Mouse (Mus musculus) forebrain, embryonic 11.5 days (tissue): ENCODE measurements around the gene Ankrd13b. TPM values are rescaled to one million over a fixed set of nuclear protein-coding genes. Genes with fewer than 3 reads are reported as not detected.

Source experiments
- ATAC-seq: fragments of 200-750 bp; cut with Nextera tagmentation; replicated peaks from 2 replicates; pipeline ENCODE4 v1.8.0; 2017; ENCODE audit warnings: moderate TSS enrichment; ENCODE audit not compliant: low FRiP score
- DNase-seq: peaks from one replicate; pipeline ENCODE4 v3.0.0-alpha.2; 2017; ENCODE audit warnings: low spot score
- H3K27ac ChIP-seq: fragments of 300-500 bp; sonication (generic); 2 replicates; pipeline ENCODE4 v1.5.1; 2014; ENCODE audit warnings: low read depth, low read length
- H3K27me3 ChIP-seq: fragments of 300-500 bp; sonication (generic); 2 replicates; pipeline ENCODE4 v1.6.1; 2014; ENCODE audit warnings: mild to moderate bottlenecking, low read length, mixed read lengths; ENCODE audit not compliant: control insufficient read depth, insufficient read depth
- H3K36me3 ChIP-seq: fragments of 300-500 bp; sonication (generic); 2 replicates; pipeline ENCODE4 v1.6.1; 2014; ENCODE audit warnings: mild to moderate bottlenecking, low read length, moderate library complexity, mixed read lengths; ENCODE audit not compliant: control insufficient read depth, insufficient read depth
- H3K4me1 ChIP-seq: fragments of 300-500 bp; sonication (generic); replicated peaks from 2 replicates; pipeline ENCODE4 v1.6.1; 2014; ENCODE audit warnings: low read length, mixed read lengths; ENCODE audit not compliant: control insufficient read depth, insufficient read depth
- H3K4me2 ChIP-seq: fragments of 300-500 bp; sonication (generic); 2 replicates; pipeline ENCODE4 v1.6.1; 2014; ENCODE audit warnings: low read depth, mild to moderate bottlenecking, low read length, moderate library complexity, mixed read lengths; ENCODE audit not compliant: severe bottlenecking
- H3K4me3 ChIP-seq: fragments of 300-500 bp; sonication (generic); 2 replicates; pipeline ENCODE4 v1.5.1; 2014; ENCODE audit warnings: low read depth, low read length
- H3K9ac ChIP-seq: fragments of 300-500 bp; sonication (generic); 2 replicates; pipeline ENCODE4 v1.6.1; 2014; ENCODE audit warnings: low read length
- H3K9me3 ChIP-seq: fragments of 300-500 bp; sonication (generic); 2 replicates; pipeline ENCODE4 v1.6.1; 2016; ENCODE audit warnings: low read length, mixed read lengths; ENCODE audit not compliant: control insufficient read depth
- WGBS: fragments of 180-500 bp; shearing (Covaris S2); extraction: QIAGEN DNeasy Blood & Tissue Kit; methylation state at CpG from one replicate; pipeline ENCODE4 v1.1.7; 2014; 5-methylcytosine and 5-hydroxymethylcytosine counted together
- polyA plus RNA-seq: library from polyadenylated mRNA; unstranded; fragments of >200 nt; fragmentation: Nextera tagmentation; extraction: Ambion mirVana; gene quantifications from 2 replicates; pipeline ENCODE4 v1.2.1, GENCODE M21; 2014

The Ankrd13b gene
- polyA plus RNA-seq, 1 experiment from 2014 or later, result 19.0 TPM

GRCm38 (mm10) chr11:77511336-77511735, 21.9 kb upstream of the Ankrd13b start:
- H3K9me3 ChIP-seq, result no peaks in the 10 kb centered on the region
- 82% methylated on average over 5 of the region's 5 CpGs for WGBS
- no peak overlapping the region for H3K4me3 ChIP-seq
- H3K27ac ChIP-seq, result no peak overlapping the region
- peak; percentile 42 for DNase-seq
- peaks cover 7% of the 10 kb centered on the region for H3K27me3 ChIP-seq
- ATAC-seq, result no peak
- H3K9ac ChIP-seq, result no peak overlapping the region
- peaks cover 26% of the 10 kb centered on the region for H3K4me1 ChIP-seq
- H3K36me3 ChIP-seq, result no peaks in the 10 kb centered on the region; the same call in 1 of the 2 replicates
- no peak overlapping the region for H3K4me2 ChIP-seq

- H3K27me3 ChIP-seq, result no peaks in the 10 kb centered on the region
- H3K4me3 ChIP-seq, result peak overlapping the region; percentile 22
- peak overlapping the region; percentile 41; the same call in 1 of the 2 replicates for H3K9ac ChIP-seq
- peak overlapping the region; percentile 65 for H3K4me2 ChIP-seq
- peaks cover 3% of the 10 kb centered on the region; the same call in 1 of the 2 replicates for H3K36me3 ChIP-seq
- H3K9me3 ChIP-seq, result no peaks in the 10 kb centered on the region
- peaks cover 5% of the 10 kb centered on the region for H3K4me1 ChIP-seq
- DNase-seq (peak; percentile 91), ATAC-seq (peak; percentile 73)
- 19% methylated on average over 48 of the region's 49 CpGs for WGBS
- no peak overlapping the region for H3K27ac ChIP-seq
Observed at GRCm38 (mm10) chr11:77508068-77509021, 18.9 kb upstream of the Ankrd13b start.

- ATAC-seq (no peak), DNase-seq (peak; percentile 50)
- H3K4me1 ChIP-seq, result peaks cover 3% of the 10 kb centered on the region
- no peaks in the 10 kb centered on the region for H3K27me3 ChIP-seq
- no peak overlapping the region for H3K9ac ChIP-seq
- WGBS, result 77% methylated on average over 4 of the region's 4 CpGs
- H3K36me3 ChIP-seq, result peaks cover 3% of the 10 kb centered on the region; the same call in 1 of the 2 replicates
- no peak overlapping the region for H3K4me2 ChIP-seq
- no peaks in the 10 kb centered on the region for H3K9me3 ChIP-seq
- no peak overlapping the region for H3K27ac ChIP-seq
- H3K4me3 ChIP-seq, result no peak overlapping the region
Observed at GRCm38 (mm10) chr11:77507426-77507825, 17.9 kb upstream of the Ankrd13b start.

- no peak overlapping the region for H3K27ac ChIP-seq
- H3K9me3 ChIP-seq, result no peaks in the 10 kb centered on the region
- 90% methylated on average over 6 of the region's 6 CpGs for WGBS
- no peak overlapping the region for H3K9ac ChIP-seq
- no peak overlapping the region for H3K4me2 ChIP-seq
- peak; percentile 51 for DNase-seq
- H3K36me3 ChIP-seq, result peaks cover 3% of the 10 kb centered on the region; the same call in 1 of the 2 replicates
- H3K27me3 ChIP-seq, result no peaks in the 10 kb centered on the region
- no peak for ATAC-seq
- no peaks in the 10 kb centered on the region for H3K4me1 ChIP-seq
- no peak overlapping the region for H3K4me3 ChIP-seq
Observed at GRCm38 (mm10) chr11:77506941-77507340, 17.5 kb upstream of the Ankrd13b start.

- Histone ChIP-seq H3K27me3 (no peaks in the 10 kb centered on the region), H3K9ac (no peak overlapping the region), H3K4me3 (no peak overlapping the region), H3K27ac (no peak overlapping the region), H3K36me3 (peaks cover 3% of the 10 kb centered on the region; the same call in 1 of the 2 replicates), H3K4me2 (no peak overlapping the region), H3K4me1 (no peaks in the 10 kb centered on the region), H3K9me3 (no peaks in the 10 kb centered on the region)
- DNase-seq, result peak; percentile 53
- no peak for ATAC-seq
- 87% methylated on average over 14 of the region's 14 CpGs for WGBS
Observed at GRCm38 (mm10) chr11:77506273-77506672, 16.8 kb upstream of the Ankrd13b start.

GRCm38 (mm10) chr11:77505291-77505980, 16.0 kb upstream of the Ankrd13b start:
- Histone ChIP-seq H3K4me3 (no peak overlapping the region), H3K27me3 (no peaks in the 10 kb centered on the region), H3K9ac (no peak overlapping the region), H3K9me3 (no peaks in the 10 kb centered on the region), H3K4me1 (0 out of 2 replicates have a peak, but pooled peaks cover 2% of the 10 kb centered on the region), H3K36me3 (peaks cover 3% of the 10 kb centered on the region; the same call in 1 of the 2 replicates), H3K4me2 (no peak overlapping the region), H3K27ac (no peak overlapping the region)
- WGBS, result 89% methylated on average over 22 of the region's 22 CpGs
- ATAC-seq (no peak), DNase-seq (peak; percentile 46)

- Histone ChIP-seq H3K9me3 (no peaks in the 10 kb centered on the region), H3K4me3 (no peak overlapping the region), H3K27me3 (no peaks in the 10 kb centered on the region), H3K36me3 (peaks cover 3% of the 10 kb centered on the region; the same call in 1 of the 2 replicates), H3K4me1 (0 out of 2 replicates have a peak, but pooled peaks cover 2% of the 10 kb centered on the region), H3K9ac (no peak overlapping the region), H3K27ac (no peak overlapping the region), H3K4me2 (no peak overlapping the region)
- no peak for DNase-seq
- 94% methylated on average over 19 of the region's 19 CpGs for WGBS
- no peak for ATAC-seq
Observed at GRCm38 (mm10) chr11:77504377-77504776, 14.9 kb upstream of the Ankrd13b start.

- Histone ChIP-seq H3K36me3 (peaks cover 3% of the 10 kb centered on the region; the same call in 1 of the 2 replicates), H3K4me1 (0 out of 2 replicates have a peak, but pooled peaks cover 2% of the 10 kb centered on the region), H3K9ac (no peak overlapping the region), H3K27me3 (no peaks in the 10 kb centered on the region), H3K27ac (no peak overlapping the region), H3K9me3 (no peaks in the 10 kb centered on the region), H3K4me2 (no peak overlapping the region), H3K4me3 (no peak overlapping the region)
- no peak for ATAC-seq
- DNase-seq, result peak; percentile 46
- WGBS, result 76% methylated on average over 3 of the region's 3 CpGs
Observed at GRCm38 (mm10) chr11:77503511-77503910, 14.0 kb upstream of the Ankrd13b start.
